Mouse (Mus musculus) liver, embryonic 14.5 days (tissue): ENCODE results near the gene Nanos3. TPM values are rescaled to one million over a fixed set of nuclear protein-coding genes. Genes with fewer than 3 reads are reported as not detected.

Source experiments
- ATAC-seq: fragments of 200-750 bp; cut with Nextera tagmentation; 2 replicates; pipeline ENCODE4 v1.8.0; 2017; ENCODE audit warnings: moderate number of reproducible peaks, mild to moderate bottlenecking, moderate library complexity; ENCODE audit not compliant: insufficient read depth
- DNase-seq, 3 experiments: peaks; one replicate each; pipeline ENCODE4 v3.0.0-alpha.2; 2012 to 2013; ENCODE audit warnings: low read depth in 3 of 3, low spot score in 3 of 3
- H3K27ac ChIP-seq: fragments of 300-500 bp; sonication (generic); 2 replicates; pipeline ENCODE4 v1.5.1; 2014; ENCODE audit warnings: moderate library complexity, mild to moderate bottlenecking, control low read depth, inconsistent platforms
- H3K27me3 ChIP-seq: fragments of 300-500 bp; sonication (generic); 2 replicates; pipeline ENCODE4 v1.6.1; 2014; ENCODE audit warnings: mild to moderate bottlenecking, low read length, moderate library complexity; ENCODE audit not compliant: control insufficient read depth, insufficient read depth
- H3K36me3 ChIP-seq: fragments of 300-500 bp; sonication (generic); replicated peaks from 2 replicates; pipeline ENCODE4 v1.6.1; 2014; ENCODE audit warnings: low read depth; ENCODE audit not compliant: control insufficient read depth, insufficient read depth
- H3K4me1 ChIP-seq, 2 experiments: fragments of 200-500 bp in 1 of 2; fragments of 300-500 bp in 1 of 2; sonication (generic) in 1 of 2; replicated peaks; 2 replicates each; pipeline ENCODE4 v1.6.1; 2012 to 2014; ENCODE audit warnings: antibody characterized with exemption in 1 of 2, inconsistent platforms in 1 of 2, low read length in 1 of 2; ENCODE audit not compliant: control insufficient read depth in 2 of 2, insufficient read depth in 2 of 2
- H3K4me2 ChIP-seq: fragments of 300-500 bp; sonication (generic); 2 replicates; pipeline ENCODE4 v1.6.1; 2014; ENCODE audit warnings: low read depth, mild to moderate bottlenecking, control low read depth, moderate library complexity
- H3K4me3 ChIP-seq, 2 experiments: fragments of 200-500 bp in 1 of 2; fragments of 300-500 bp in 1 of 2; sonication (generic) in 1 of 2; 2 replicates each; pipeline ENCODE4 v1.5.1; 2012 to 2014; ENCODE audit warnings: low read depth in 2 of 2, low read length in 2 of 2, mild to moderate bottlenecking in 2 of 2, control low read depth in 1 of 2, inconsistent platforms in 1 of 2, moderate library complexity in 1 of 2; ENCODE audit not compliant: insufficient read depth in 1 of 2
- H3K9ac ChIP-seq: fragments of 300-500 bp; sonication (generic); replicated peaks from 2 replicates; pipeline ENCODE4 v1.6.1; 2014; ENCODE audit warnings: mild to moderate bottlenecking, control low read depth, moderate library complexity
- H3K9me3 ChIP-seq: fragments of 300-500 bp; sonication (generic); 2 replicates; pipeline ENCODE4 v1.6.1; 2016; ENCODE audit warnings: low read length, mixed read lengths; ENCODE audit not compliant: control insufficient read depth
- CTCF ChIP-seq: IDR thresholded peaks from 2 replicates; pipeline ENCODE4 v1.5.1; 2016; ENCODE audit warnings: antibody characterized with exemption, low read depth, control low read depth
- EP300 ChIP-seq: IDR thresholded peaks from 2 replicates; pipeline ENCODE4 v1.6.1; 2016; ENCODE audit warnings: antibody characterized with exemption, low read depth
- WGBS: fragments of 180-500 bp; shearing (Covaris S2); extraction: QIAGEN DNeasy Blood & Tissue Kit; methylation state at CpG from one replicate; pipeline ENCODE4 v1.1.7; 2014; ENCODE audit not compliant: insufficient replicate concordance; 5-methylcytosine and 5-hydroxymethylcytosine counted together
- polyA plus RNA-seq, 2 experiments: library from polyadenylated mRNA; depleted of rRNA in 1 of 2; stranded (reverse) in 1 of 2; unstranded in 1 of 2; fragments of >200 nt; fragmentation: Nextera tagmentation in 1 of 2; extraction: Ambion mirVana in 1 of 2; gene quantifications; 2 replicates each; pipeline versions ENCODE4 v1.2.1 to v1.2.3; 2012 to 2014

Gene Nanos3
- polyA plus RNA-seq, 2 experiments, result 0.12 TPM; not detected in 1

DNA sequence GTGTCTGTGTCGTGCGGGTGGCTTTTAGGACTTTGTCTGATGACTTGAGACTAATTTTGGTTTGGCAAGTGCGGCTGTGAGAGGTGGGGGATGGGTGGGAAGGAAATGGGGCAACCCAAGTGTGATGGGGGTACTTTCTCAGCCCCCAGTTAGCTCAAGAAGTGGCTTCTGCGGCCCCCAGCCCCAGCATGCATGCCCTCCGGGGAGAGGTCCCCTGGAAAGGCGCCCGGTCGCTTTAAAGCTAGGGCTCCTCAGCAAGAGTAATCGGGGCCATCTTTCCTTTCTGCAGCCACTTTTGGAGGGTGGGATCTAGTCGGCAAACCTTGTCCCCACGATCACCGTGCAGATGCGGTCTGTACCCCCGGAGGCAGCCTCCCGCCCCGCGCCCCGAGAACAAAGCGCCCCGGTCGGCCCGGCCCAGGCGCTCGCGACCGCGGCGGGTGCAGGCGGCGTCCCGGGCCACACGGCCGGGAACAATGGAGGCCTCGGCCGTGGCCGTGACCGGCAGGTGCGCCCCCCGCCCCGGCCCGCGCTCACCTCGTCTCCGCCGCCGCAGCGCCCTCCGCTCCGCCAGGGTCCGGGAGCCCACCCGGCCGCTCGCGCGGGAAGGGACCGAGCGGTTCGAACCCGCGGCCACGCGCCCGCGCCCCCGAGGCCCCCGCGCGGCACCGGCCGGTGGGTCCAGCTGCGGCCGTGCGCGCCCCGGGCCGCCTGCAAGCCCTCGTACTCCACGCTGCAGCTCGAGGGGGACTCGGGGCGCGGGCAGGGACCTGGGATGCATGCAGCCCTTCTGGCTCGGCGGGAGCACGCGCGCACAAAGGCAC is 1.5 kb downstream of the Nanos3 start:
- peak overlapping the region; percentile 64 for H3K4me2 ChIP-seq
- peak overlapping the region; percentile 53 to 58 for H3K4me3 ChIP-seq
- H3K36me3 ChIP-seq, result no peaks in the 10 kb centered on the region
- TF ChIP-seq CTCF, result no peak
- H3K4me1 ChIP-seq, result peaks cover 0 to 16% of the 10 kb centered on the region in 2 experiments; a peak in 2 of 4 replicates
- no peaks in the 10 kb centered on the region for H3K9me3 ChIP-seq
- H3K27me3 ChIP-seq, result peaks cover 26% of the 10 kb centered on the region
- no peak for DNase-seq
- ATAC-seq, result no peak
- 2% methylated on average over 81 of the region's 87 CpGs for WGBS
- peak overlapping the region; percentile 19 for H3K9ac ChIP-seq
- H3K27ac ChIP-seq, result no peak overlapping the region

DNA sequence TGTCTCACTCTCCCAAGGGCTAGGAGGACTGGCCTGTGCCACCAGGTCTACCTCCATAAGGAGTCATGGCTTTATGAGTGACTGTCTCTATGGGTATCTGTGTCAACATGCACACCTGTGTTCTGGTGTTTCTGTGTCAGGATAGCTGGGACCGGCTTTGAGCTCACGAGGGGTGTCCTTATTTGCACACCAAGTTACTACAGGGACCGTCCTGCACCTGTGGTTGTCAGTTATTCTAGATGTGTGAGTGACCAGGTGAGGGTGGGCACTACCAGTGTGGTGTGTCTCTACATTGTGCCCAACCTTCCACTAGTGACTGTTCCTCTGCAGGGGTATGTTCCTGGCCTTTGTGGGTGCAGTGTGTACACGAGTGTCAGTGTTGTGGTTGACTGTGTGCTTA is 2.2 kb downstream of the Nanos3 start:
- Histone ChIP-seq H3K4me3 (peak overlapping the region in 1 of 2 experiments; percentile 53; a peak in 2 of 4 replicates), H3K9ac (no peak overlapping the region), H3K4me1 (peaks cover 0 to 16% of the 10 kb centered on the region in 2 experiments; a peak in 2 of 4 replicates), H3K4me2 (peak overlapping the region; percentile 64), H3K27ac (no peak overlapping the region), H3K27me3 (peaks cover 26% of the 10 kb centered on the region), H3K36me3 (no peaks in the 10 kb centered on the region), H3K9me3 (no peaks in the 10 kb centered on the region)
- TF ChIP-seq EP300 (no peak), CTCF (no peak)
- 37% methylated on average over 4 of the region's 4 CpGs for WGBS
- DNase-seq, result no peak
- no peak for ATAC-seq

DNA sequence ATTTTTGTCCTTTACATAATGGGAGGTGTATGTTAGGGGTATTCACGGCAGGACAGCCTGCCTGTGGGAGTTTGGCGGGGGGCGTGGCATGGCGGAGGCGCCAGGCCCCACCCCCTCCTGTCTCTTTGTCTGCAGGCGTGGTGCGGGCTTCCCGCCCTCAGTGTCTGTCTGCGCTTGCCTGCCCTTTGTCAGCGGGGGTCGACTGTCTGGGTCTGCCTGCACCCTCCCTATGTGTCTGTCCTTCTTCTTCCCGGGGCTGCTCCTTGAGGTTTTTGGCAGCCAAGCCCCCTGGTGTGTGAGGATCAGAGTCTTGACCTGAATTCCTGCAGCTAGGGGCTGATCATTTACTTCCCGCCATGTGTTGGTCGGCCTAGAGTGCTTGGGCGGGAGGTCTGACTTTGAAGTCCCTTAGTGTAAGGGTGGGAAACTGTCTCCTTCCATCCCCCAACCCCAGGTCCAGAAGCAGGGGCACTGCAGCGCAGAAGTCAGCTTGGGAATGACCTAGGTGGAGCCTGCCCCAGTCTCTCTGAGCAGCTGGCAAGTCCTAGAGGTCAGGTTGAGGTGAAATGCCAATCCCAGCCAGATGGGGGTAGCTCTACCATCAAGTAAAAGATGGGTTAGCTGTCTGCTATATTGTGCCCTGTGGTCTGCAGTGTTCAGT is 4.4 kb downstream of the Nanos3 start:
- no peaks in the 10 kb centered on the region for H3K36me3 ChIP-seq
- H3K27me3 ChIP-seq, result peaks cover 26% of the 10 kb centered on the region
- 12% methylated on average over 16 of the region's 16 CpGs for WGBS
- DNase-seq, result no peak
- no peak for TF ChIP-seq EP300
- 0 out of 2 replicates have a peak, but pooled peaks have one; percentile 6 for TF ChIP-seq CTCF
- no peaks in the 10 kb centered on the region for H3K9me3 ChIP-seq
- H3K4me3 ChIP-seq, result no peak overlapping the region
- ATAC-seq, result peak; percentile 54; the same call in 1 of the 2 replicates
- no peak overlapping the region for H3K9ac ChIP-seq
- peaks cover 0 to 12% of the 10 kb centered on the region in 2 experiments; a peak in 2 of 4 replicates for H3K4me1 ChIP-seq
- H3K27ac ChIP-seq, result no peak overlapping the region
- peak overlapping the region; percentile 35; the same call in 1 of the 2 replicates for H3K4me2 ChIP-seq

DNA sequence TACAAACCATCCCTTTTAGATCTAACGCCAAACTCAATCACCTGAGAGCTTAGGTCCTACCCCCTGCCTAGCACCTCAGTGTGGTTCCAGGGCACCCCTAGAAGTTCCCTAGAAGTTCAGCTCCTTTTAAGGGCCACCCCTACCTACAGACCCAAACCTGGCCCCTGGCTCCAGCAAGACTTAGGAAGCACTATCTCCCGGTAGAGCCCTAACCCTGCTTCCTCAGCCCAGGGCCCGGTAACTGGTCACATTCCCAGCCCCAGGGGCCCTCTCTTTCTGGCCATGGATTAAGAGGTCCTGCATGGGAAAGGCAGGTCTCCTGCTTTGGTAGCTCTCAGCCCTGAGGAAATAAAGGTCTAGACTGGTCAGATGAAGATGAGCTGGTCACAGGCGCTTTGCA is 5.1 kb downstream of the Nanos3 start:
- no peaks in the 10 kb centered on the region for H3K9me3 ChIP-seq
- DNase-seq (no peak), ATAC-seq (no peak)
- H3K4me1 ChIP-seq, result peaks cover 0 to 12% of the 10 kb centered on the region in 2 experiments; a peak in 2 of 4 replicates
- no peak overlapping the region for H3K4me2 ChIP-seq
- WGBS, result 42% methylated on average over 4 of the region's 4 CpGs
- H3K9ac ChIP-seq, result no peak overlapping the region
- no peak overlapping the region for H3K4me3 ChIP-seq
- H3K36me3 ChIP-seq, result no peaks in the 10 kb centered on the region
- H3K27me3 ChIP-seq, result peaks cover 23% of the 10 kb centered on the region
- no peak for TF ChIP-seq CTCF
- TF ChIP-seq EP300, result no peak
- H3K27ac ChIP-seq, result no peak overlapping the region

DNA sequence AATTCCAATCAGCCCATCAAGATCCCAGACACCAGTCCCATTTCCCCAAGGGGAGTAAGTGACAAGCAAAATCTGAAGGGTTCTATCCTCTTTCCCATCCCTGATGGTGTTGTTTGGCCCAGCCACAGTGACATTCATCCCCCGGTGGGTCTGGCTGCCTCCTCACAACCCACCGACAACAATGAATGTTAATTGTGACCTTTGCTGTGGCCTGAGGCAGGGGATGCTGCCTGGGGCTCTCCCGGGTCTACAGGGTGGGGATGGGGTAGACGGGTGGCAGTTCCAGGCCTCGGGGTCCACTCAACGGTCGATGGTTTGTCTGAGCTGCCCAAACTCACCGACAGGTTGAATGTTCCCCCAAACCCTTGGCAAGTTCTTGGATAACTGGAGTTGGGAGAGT is 6.4 kb downstream of the Nanos3 start:
- 72% methylated on average over 8 of the region's 8 CpGs for WGBS
- no peak overlapping the region for H3K27ac ChIP-seq
- no peaks in the 10 kb centered on the region for H3K9me3 ChIP-seq
- H3K27me3 ChIP-seq, result peaks cover 10% of the 10 kb centered on the region
- DNase-seq (no peak), ATAC-seq (no peak)
- no peak overlapping the region for H3K4me3 ChIP-seq
- no peak overlapping the region for H3K9ac ChIP-seq
- H3K36me3 ChIP-seq, result no peaks in the 10 kb centered on the region
- TF ChIP-seq CTCF, result no peak
- no peak for TF ChIP-seq EP300
- peaks cover 0 to 11% of the 10 kb centered on the region in 2 experiments; a peak in 2 of 4 replicates for H3K4me1 ChIP-seq
- H3K4me2 ChIP-seq, result no peak overlapping the region
